Mouse (Mus musculus) T-helper 17 cell (primary cell): ENCODE data around the gene 1110057P08Rik.
"Not testable (repeated sequence)": the region's sequence is repeated elsewhere in the genome, so short reads cannot be mapped to it uniquely, and the experiment has no call there.

Source experiments
- in situ Hi-C, 2 experiments: fragments of 300-600 bp; cut with MboI, MseI; formaldehyde crosslinking; loops; 1 replicate in 1 of 2; 2 replicates in 1 of 2; pipeline ENCODE4 v1.15.1; 2025; ENCODE audit warnings: high pct_unique_total_duplicates in 2 of 2

The 1110057P08Rik gene

GRCm38 (mm10) chr16:89174435-89174834 is at the start of gene 1110057P08Rik:
TSS of gene 1110057P08Rik (plus strand) at chr16:89174735.
- in situ Hi-C loops, result no loop called here

DNA sequence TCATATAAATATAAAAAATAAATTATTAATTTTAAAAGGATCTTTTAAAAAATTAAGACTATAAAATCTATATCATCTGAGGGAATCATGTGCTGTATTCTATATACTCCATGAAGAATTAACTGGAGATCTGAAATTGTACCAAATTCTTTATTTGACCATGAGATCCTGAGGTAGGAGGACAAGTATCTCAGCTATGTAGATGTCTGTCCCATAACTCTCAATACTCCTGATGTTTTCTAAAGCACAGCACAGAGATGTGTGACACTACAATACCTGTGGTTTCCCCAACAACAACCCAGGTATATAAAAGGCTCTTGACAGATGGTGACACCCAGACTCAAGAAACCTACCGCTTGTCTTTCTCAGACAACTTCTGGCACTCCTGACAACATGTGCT is 34.0 kb upstream of the 1110057P08Rik start, which contains the start of gene Gm6358:
Gene Gm6358, plus strand, starts transcription at position 301 of the 400 bp plus-strand sequence.
- in situ Hi-C loops, result no loop called here

GRCm38 (mm10) chr16:89150786-89151185 is 23.7 kb upstream of the 1110057P08Rik start, which contains the start of gene Gm10061:
TSS of gene Gm10061 (plus strand) at chr16:89151086.
- in situ Hi-C loops, result no loop called here

- in situ Hi-C loops, result no loop called here
Observed at GRCm38 (mm10) chr16:89157652-89158051, 16.9 kb upstream of the 1110057P08Rik start, which contains the start of gene Gm9789. TSS of gene Gm9789 (plus strand) at chr16:89157952.

DNA sequence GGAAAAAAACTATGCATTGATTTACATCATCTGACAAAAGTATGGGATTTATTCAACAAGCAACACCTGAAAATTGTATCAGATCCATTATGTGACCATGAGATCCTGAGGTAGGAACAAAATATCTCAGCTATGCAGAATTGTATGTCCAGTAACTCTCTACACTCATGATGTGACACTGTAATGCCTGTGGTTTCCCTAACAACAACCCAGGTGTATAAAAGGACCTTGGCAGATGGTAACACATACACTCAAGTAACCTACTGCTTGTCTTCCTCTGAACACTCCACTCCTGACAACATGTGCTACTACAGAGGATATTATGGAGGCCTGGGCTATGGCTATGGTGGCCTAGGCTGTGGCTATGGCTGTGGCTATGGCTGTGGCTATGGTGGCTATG is 5.3 kb upstream of the 1110057P08Rik start, which contains the start of gene Gm7735:
Gene Gm7735, plus strand, starts transcription at position 301 of the 400 bp plus-strand sequence.
- in situ Hi-C loops, result not testable (repeated sequence)

DNA sequence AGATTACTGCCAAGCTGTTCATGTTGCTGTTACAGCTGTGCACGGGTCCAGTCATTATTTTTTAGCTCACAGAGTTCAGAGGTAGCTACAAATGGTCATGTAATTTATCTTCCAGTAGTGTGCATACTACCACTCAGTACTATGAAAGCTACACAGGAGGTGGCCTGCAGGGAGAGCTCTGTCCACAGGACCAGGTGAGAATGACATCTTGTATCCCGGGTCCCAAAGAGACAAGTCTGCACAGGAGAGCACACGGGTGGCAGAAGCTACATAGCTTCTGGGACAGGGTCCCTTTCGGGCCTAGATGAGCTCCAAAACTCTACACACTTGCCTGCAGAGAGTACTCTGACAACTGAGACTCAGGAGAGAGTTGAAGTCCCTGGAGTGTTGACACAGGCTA is 14.1 kb downstream of the 1110057P08Rik start:
- in situ Hi-C loops, result no loop called here

GRCm38 (mm10) chr16:89205561-89205960 is 31.0 kb downstream of the 1110057P08Rik start, which contains the start of gene Krtap20-2:
TSS of gene Krtap20-2 (plus strand) at chr16:89205861.
- in situ Hi-C loops, result no loop called here
